Mouse (Mus musculus) thymus, postnatal 36 days (tissue): ENCODE measurements at regions not wholly inside any gene's neighbourhood (a gene's known extent, or its start where the extent isn't known, plus 50 kb on each side); places are given as distances from the start of the nearest gene placed in this dataset.
"Not testable (repeated sequence)": the region's sequence is repeated elsewhere in the genome, so short reads cannot be mapped to it uniquely, and the experiment has no call there.

Experiments used
- DNase-seq, 2 experiments: peaks; one replicate each; pipeline ENCODE4 v3.0.0; 2022; ENCODE audit warnings: mixed read lengths in 2 of 2

DNA sequence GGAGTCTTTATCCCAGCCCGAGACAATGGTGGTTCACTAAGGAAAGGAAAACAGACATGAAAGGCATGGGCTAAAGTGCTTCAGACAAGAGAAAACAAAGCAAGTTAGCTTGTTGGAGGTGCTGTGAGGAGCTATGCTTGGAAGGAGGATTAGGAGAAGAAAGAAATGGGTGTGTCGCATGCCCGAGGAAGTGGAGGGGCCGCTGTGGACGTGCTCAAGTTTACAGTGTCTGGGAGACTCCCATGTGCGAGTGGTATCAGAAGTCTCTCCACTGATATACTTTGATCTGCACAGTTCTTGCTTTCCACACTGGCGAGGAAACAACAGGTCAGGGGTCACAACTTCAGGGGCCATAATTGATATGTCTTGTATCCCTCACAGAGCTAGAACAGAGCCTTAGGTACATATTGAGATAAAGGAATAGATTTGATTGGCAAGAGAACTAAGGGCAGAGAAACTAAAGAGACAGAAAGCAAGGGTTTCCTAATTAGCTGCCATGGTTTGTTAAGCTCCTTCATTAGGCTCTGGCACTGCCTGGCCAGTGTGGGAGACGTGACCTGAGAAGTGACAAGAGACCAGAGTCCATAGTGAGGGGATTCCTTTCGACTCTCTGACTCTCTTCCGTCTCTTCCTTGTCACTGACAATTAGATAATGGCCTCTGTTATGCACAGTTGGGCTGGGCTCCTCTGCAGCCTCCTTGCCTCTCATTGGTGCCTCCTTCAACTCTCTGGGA lies 93.1 kb downstream of the Enc1 start:
- no peak for DNase-seq

DNA sequence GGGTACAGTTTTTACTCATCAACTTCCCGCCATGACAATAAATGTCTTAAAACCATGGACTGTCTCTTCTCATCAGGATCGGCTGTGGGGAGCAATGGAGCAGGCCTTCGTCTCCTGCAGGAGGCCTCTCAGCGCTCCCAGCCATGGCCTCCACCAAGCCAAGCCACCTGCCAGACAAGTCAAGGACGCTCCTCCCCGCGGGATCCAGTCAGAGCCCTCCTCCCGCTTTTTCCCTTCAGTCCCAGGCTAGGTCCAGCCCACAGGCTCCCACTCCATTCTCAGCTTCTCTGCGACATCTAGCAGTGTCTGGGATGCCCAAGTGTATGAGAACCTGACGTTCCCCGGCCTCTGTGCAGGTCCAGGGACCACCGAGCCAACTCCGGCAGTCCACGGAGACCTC lies 90.2 kb downstream of the Enc1 start:
- DNase-seq: no peak

DNA sequence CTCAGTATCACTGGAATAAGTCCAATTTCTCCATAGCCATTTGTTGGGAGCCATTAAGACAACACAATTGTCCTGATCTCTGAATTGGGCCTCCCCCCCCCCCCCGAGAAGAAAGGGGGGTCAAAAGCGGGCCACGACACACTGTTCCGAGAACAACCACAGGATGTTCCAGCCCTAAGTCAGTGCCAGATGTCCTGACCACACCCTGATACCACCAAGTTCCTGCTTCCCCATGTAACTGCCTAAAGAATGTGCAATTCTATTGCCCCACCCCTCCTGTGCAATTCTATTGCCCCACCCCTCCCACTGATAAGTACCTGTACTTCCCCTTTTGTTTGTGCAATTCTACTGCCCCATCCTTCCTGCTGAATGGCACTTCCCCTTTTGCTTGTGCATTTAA lies 80.4 kb downstream of the Enc1 start:
- DNase-seq: not testable (repeated sequence)

DNA sequence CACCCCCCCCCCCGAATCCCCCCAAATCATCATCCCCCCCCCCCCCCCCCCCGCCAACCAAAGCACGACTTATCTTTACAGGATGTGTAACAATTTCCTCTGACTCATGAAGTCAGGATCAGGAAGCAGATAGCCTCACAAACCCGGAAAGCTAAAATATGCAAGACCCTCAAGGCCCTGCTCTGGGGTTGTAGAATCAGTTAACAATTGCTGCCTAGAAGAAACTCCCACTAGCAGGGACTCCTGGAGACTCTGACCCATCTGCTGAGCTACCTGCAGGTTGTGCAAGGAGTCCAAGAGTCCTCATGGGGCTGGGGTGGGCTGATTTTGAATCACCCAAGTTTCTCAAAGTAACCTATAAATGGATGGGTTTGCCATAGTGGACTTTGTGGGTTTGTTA lies 79.9 kb downstream of the Enc1 start:
- DNase-seq: no peak

DNA sequence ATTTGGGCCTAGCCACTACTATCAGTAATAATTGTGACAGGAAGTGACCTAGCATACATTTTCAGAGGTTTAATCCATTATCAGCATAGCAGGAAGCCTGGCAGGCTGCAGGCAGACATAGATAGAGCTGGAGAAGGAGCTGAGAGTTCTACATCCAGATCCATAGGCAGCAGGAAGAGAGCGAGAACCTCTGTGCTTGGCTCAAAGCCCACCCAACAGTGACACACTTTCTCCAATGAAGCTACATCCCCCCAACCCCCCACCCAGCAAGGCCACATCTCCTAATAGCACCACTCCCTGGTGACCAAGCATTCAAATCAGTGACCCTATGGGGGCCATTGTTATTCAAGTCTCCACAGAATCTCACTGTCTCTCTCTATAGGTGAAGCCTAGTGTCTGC lies 79.4 kb downstream of the Enc1 start:
- no peak for DNase-seq

DNA sequence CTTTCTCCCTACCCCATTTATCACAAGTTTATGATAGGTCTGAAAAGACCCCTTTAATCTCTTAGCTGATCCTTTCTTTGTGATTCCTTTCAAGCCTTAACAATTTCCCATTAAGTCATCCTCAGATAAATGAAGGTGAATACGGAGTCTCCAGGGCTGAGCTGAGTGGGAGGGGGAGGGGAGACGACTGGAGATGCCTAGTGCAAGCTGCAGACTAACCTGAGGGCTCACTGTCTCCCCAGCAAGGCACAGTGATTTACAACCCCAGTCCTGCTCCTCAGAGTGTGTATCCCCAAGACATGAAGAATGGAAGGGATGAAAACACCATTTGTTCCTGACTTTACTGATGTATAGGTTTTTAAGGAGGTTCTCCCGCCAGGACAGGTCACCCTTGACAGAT lies 76.7 kb downstream of the Enc1 start:
- DNase-seq: no peak

DNA sequence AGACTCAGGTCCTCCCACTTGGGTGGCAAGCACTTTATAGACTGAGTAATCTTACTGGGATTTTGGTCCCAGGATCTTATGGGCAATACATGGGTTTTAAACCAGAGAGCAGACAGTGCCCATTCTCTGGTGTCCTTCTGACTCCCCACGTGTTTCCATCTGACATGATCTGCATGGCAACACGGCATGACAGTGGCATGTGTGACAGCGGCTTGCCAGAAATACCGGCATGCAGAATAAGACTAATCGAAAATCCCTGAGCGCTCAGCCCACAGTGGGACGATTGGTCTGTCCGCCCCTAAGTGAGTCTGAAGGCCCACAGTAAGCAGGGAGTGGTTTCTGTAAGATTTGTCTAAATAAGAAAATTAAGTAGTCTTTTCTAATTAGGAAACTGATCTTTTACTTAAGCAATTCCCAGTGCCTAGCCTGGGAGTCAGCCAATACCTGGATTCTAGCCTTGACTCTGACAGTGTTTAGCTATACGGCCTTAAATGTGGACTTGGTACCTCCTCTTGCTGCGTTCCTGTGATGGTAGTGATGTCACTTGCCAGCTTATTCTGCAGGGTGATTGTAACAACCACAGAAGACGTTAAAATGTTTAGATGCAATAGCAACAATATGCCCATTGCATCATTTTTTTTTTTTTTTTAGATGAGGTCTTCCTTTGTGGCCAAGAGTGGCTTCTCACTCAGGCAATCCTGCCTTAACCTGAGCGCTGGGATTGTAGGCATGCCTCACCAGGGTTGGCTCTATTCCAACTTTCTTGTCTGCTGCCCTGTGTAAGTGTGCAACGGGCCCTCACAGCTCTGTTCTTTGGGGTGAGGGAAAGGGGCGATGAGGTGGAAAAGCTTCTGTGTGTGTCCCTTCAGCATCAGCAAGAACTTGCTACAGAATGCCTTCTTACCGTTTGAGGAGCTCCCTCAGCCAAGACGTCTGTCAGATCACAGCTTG lies 71.8 kb downstream of the Enc1 start:
- no peak for DNase-seq

DNA sequence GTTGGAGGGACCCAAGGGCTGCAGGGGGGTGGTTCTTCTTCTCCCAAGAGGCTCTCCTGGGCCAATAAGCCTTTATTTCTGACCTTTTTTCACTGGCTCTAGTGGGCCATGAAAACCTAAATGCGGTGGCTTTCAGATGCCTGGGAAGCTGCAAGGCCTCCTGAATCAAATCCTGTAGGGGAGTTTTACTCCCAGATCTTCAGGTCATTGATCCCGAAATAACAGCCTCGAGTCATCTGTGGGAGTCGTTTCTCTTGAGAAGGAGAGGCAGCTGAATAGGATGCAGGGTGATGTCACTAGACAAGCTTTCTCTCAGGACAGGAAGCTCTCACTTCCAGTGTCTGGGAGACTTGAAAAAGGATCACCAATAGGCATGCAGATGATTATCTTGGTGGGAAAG lies 70.4 kb downstream of the Enc1 start:
- DNase-seq: no peak

DNA sequence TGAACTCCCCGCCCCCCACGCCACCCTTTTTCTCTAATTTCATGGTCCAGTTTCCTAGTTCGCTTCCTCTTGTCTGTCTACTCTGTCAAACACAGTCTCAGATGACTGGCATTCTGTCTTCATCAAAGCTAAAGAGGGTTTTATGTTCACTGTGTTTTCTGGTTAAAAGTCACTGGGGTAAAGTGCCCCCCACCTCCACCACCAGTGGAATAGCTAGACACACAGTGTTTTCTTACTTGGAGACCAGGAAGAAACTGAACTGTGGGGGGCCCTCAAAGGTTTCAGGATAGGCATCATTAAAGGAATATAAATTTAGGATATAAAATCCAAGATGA lies 69.9 kb downstream of the Enc1 start:
- DNase-seq: no peak

DNA sequence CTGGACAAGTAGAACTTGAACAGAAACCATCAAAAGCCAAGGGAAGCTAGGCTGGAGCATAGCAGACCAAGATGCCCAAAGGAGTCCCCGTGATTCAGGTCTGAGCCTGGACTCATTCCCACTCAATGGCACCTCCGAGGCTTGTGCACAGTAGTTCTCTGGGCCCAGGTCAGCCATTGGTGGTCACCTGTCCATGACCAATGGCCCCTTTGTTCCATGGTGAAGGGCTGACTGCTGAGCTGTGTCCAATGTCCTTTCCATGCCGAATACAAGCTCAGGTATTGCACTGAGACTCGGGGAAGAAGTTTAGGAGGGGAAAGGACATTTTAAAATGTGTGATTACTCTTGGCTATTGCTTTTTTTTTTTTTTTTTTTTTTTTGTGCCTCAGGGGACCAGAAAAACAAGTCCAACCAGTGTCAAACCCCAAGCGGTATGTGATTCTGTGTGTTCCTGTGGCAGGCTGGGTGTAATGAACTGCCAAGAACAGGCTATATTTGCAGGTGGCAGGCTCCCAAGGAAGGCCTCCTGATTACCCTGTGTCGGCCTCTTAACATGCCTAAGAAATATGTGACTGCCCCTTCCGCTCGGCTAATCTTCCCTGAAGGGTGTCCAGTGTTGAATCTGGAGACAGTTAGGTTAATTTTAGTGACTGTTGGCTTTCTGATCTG lies 69.4 kb downstream of the Enc1 start:
- DNase-seq: no peak

DNA sequence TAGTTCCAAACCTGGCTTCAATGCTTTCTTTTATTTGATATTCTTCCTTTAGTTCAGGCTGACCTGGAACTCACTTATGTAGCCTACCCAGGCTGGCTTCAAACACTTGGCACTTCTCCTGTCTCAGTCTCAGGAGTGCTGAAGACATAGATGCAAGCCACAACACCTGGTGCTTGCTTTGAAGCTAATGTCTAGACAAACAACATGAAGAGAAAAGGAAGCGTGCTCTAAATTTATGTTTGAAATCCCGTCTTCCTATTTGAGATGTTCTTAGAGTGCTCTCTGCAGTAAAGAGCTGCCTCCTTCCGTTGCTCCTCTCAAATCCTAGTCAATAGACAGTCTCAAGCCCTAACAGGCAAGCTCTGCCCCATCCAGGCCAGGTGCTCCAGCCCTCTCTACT lies 68.5 kb downstream of the Enc1 start:
- peak; percentile 17 to 29 for DNase-seq

DNA sequence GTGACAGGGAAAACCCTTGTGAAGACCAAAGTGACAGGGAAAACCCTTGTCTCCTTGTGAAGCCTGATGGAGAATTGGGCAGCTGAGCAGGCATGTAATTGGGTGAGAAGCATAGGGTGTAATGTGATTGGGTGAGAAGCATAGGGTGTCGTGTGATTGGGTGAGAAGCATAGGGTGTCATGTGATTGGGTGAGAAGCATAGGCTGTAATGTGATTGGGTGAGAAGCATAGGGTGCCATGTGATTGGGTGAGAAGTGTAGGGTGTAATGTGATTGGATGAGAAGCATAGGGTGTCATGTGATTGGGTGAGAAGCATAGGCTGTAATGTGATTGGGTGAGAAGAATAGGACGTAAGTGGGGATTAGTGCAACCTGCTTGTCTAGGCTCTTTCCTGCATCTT lies 67.5 kb downstream of the Enc1 start:
- DNase-seq: no peak
